Mouse (Mus musculus): ENCODE measurements at regions not wholly inside any gene's neighbourhood (a gene's known extent, or its start where the extent isn't known, plus 50 kb on each side); places are given as distances from the start of the nearest gene placed in this dataset.

DNA sequence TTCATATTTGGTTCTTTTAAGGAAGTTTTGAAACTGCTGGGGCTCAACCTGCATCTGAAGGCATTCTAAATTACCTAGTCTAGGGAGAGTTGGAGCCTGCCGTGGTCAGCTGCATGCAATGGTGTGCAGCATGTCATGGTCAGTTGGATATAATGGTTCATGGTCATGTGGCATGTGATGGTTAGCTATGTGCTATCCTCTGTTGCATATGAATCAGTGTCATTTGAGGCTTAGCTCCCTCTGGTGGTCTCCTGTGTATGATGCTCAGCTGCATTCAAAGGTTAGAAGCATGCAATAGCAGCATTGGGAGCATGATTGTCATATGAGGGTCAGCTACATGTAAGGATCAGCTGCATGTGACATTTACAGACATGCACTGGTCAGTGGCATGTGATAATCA is 1894.0 kb upstream of the Lrrc6 start:
- peak; percentile 56; the same call in 1 of the 2 replicates for ATAC-seq (ENCODE audit: extremely low read depth, insufficient number of reproducible peaks, low FRiP score, poor library complexity, severe bottlenecking)

GRCm38 (mm10) chr15:68394157-68394556 is 1893.4 kb upstream of the Lrrc6 start:
- ATAC-seq (ENCODE audit: extremely low read depth, insufficient number of reproducible peaks, low FRiP score, poor library complexity, severe bottlenecking): no peak

DNA sequence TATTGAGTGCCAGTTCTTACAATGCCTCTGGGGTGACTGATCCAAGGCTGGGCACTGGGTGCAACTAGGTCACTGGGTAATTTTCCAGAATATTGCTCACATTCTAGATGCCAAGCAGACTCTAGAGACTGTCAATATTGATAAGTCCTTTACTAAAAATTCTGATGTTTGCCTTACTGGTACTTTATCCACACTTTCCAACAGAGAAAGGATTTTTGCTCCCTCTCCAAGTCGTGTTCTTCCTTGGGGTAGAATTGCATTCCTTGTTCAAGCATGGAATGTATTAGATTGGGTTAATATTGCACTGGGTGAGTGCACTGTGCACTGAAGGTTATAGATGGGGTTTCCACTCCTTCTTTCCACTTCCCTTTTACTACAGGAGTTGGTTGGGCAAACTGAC is 1891.0 kb upstream of the Lrrc6 start:
- ATAC-seq (ENCODE audit: extremely low read depth, insufficient number of reproducible peaks, low FRiP score, poor library complexity, severe bottlenecking): no peak

- ATAC-seq (ENCODE audit: extremely low read depth, insufficient number of reproducible peaks, low FRiP score, poor library complexity, severe bottlenecking): no peak
Measured at GRCm38 (mm10) chr15:68389855-68390254, 1889.1 kb upstream of the Lrrc6 start.

- ATAC-seq (ENCODE audit: extremely low read depth, insufficient number of reproducible peaks, low FRiP score, poor library complexity, severe bottlenecking): no peak
Measured at GRCm38 (mm10) chr15:68387349-68388065, 1886.8 kb upstream of the Lrrc6 start.

DNA sequence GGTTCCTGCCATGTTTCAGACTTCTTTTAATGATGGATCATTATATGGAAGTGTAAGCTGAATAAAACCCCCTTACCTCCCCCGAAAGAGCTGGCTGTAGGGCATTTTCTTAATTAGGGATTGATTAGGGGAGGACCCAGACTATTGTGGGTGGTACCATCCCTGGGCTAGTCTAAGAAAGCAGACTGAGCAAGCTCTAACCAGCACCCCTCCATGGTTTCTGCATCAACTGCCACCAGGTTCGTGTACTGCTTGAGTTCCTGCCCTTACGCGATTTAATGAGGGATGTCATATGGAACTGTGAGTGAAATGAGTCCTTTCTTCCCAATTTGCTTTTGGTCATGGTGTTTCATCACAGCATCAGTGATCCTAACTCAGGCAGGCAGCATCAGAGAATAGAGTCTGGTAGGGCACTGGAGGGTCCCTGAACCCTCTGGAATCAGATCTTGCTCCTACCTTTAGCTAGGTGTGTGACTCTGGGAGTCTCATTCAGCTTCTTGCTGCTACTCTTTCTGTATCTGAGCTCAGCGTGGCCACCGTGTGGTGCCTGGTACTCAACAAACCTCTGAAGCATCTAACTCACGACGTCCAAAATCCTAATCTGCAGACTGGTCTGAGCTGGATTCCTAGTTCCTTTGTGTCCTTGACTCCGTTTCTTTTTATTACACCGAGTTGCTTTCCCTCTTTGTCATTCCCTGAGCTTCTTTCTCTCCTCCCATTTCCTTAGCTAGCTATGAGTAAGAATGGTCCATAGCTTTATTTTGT is 1884.0 kb upstream of the Lrrc6 start:
- no peak for ATAC-seq (ENCODE audit: extremely low read depth, insufficient number of reproducible peaks, low FRiP score, poor library complexity, severe bottlenecking)

GRCm38 (mm10) chr15:68375166-68375565 is 1874.5 kb upstream of the Lrrc6 start:
- ATAC-seq (ENCODE audit: extremely low read depth, insufficient number of reproducible peaks, low FRiP score, poor library complexity, severe bottlenecking): no peak

- no peak for ATAC-seq (ENCODE audit: extremely low read depth, insufficient number of reproducible peaks, low FRiP score, poor library complexity, severe bottlenecking)
Measured at GRCm38 (mm10) chr15:68366816-68367215, 1866.1 kb upstream of the Lrrc6 start.

DNA sequence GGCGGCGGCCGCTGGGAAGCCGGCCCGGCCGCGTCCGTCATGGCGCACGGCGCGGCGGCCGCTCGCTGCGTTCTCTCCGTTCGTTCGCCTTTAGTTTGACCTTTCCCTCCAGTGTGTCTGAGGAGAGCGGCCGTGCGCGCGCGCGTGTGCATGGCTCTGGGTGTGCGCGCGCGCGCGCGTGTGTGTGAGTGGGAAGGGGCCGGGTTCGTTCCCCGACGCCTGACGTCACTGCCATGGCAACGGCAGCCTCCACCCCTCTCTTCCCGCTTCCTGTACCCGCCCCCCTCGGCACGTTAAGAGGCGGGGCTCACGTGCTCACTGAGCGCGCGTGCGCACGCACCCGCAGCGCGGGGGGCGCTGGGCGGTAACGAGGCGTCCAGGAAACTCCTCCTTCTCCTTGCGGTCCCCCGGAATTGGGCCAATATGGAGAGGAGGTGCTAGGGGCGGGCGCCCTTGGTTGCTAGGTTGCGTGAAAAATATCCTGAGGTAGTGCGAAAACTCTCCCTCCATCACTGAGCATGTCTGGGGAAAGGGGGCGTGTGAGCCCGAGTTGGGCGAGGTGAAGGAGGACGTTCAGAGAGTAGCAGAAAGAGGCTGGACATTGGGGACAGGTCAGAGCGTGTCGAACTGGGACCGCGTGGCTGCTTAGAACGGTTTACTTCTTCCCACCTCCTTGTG is 1862.5 kb upstream of the Lrrc6 start:
- peak; percentile 93 for ATAC-seq (ENCODE audit: extremely low read depth, insufficient number of reproducible peaks, low FRiP score, poor library complexity, severe bottlenecking)

GRCm38 (mm10) chr15:68362081-68363057 is 1861.7 kb upstream of the Lrrc6 start:
- ATAC-seq (ENCODE audit: extremely low read depth, insufficient number of reproducible peaks, low FRiP score, poor library complexity, severe bottlenecking): no peak

DNA sequence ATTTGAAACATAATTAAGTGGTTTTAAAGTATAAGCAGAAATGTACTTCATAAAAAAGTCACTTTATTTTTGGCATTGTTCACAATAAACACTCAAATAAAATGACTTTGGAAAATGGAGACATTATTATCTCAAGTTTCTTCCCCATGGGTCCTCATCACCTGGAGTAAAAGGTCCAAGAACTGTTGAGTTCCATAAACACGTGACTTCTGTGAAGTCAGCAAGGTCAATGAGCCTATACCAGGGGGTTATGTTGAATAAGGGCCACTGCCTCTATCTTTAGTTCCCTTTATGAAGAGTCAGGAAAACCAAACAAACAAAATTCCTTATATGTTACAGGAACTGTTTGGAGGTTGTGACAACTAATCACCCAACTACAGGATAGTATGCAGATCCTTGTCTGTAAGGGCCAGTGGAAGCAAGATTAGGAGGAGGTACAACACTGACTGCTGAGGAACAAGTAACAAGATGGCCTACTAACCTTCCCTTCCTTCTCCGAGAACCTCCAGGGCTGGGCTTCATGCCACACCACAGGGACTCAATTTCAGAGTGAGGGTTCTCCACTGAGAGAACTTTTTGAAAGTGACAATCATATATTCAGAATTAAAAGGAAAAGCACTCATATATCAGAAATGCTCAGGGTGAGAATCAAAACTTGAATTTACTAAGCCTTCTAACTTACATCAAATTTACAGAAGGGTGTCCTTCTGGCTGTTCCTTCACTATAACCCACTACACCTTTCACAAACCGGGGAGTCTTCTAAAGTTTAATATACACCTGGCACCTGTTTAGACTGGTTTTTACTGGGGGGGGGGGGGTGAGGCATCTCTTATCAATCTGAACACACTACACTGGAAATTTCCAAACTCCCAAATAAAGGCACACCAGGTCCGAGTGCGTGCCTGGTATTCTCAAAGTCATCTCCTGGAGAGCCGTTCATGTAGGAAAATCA is 1860.5 kb upstream of the Lrrc6 start:
- no peak for ATAC-seq (ENCODE audit: extremely low read depth, insufficient number of reproducible peaks, low FRiP score, poor library complexity, severe bottlenecking)

DNA sequence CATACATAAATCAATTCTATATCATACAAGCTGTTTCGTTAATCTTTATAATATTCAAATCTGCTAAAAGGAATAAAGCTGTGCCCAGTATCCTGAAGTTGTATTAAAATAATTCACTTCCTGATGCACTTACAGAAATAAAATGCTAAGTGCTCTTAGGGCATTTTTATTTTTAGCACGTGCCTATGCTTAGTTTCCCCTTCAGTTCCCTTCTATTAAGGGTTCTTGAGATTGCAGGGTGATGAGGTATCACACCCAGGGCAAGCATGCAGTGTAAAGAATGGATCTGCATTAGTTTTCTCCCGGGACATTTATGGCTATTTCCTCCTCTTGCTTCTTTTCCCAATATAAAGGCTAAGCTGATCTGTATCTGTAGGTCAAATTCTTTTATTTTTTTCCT is 1858.8 kb upstream of the Lrrc6 start:
- ATAC-seq (ENCODE audit: extremely low read depth, insufficient number of reproducible peaks, low FRiP score, poor library complexity, severe bottlenecking): no peak

DNA sequence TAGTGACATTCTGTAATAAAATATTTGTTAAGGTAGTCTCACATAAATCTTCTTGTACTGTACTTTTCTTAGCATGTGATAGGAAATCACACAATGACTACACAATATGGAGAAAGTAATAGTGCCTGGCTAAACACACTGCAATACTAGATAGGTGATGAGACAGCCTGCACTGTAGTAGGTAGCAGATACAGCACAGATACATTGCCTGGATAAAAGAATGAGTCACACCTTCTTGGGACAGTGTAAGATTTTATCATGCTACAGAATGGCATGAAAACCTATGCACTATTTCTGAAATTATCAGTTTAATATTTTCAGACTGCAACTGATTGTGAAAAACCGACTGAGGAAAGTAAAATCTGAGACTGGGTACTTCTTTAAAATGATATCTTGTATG is 1855.2 kb upstream of the Lrrc6 start:
- no peak for ATAC-seq (ENCODE audit: extremely low read depth, insufficient number of reproducible peaks, low FRiP score, poor library complexity, severe bottlenecking)

GRCm38 (mm10) chr15:68344652-68345051 is 1843.9 kb upstream of the Lrrc6 start:
- ATAC-seq (ENCODE audit: extremely low read depth, insufficient number of reproducible peaks, low FRiP score, poor library complexity, severe bottlenecking): no peak

GRCm38 (mm10) chr15:68342542-68342941 is 1841.8 kb upstream of the Lrrc6 start:
- ATAC-seq (ENCODE audit: extremely low read depth, insufficient number of reproducible peaks, low FRiP score, poor library complexity, severe bottlenecking): no peak

- no peak for ATAC-seq (ENCODE audit: extremely low read depth, insufficient number of reproducible peaks, low FRiP score, poor library complexity, severe bottlenecking)
Measured at GRCm38 (mm10) chr15:68341056-68341455, 1840.3 kb upstream of the Lrrc6 start.

DNA sequence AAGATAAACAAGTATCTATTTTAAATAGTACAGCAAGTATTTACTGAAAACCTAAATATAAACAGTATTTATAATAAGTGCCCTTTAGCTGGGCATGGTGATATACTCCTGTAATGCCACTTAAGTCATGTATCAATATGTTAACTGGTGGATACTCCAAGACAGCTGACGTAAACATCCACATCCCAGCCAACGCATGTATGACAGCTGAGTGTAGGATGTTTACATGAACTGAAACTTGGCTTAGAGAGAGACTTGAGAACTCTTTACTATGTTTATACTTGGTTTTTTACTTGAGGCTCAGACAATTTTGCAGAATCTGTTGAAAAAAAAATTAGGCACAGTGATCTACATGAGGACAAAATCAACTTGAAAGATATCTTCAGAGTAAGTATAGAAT is 1836.6 kb upstream of the Lrrc6 start:
- ATAC-seq (ENCODE audit: extremely low read depth, insufficient number of reproducible peaks, low FRiP score, poor library complexity, severe bottlenecking): no peak

GRCm38 (mm10) chr15:68335837-68336236 is 1835.1 kb upstream of the Lrrc6 start:
- no peak for ATAC-seq (ENCODE audit: extremely low read depth, insufficient number of reproducible peaks, low FRiP score, poor library complexity, severe bottlenecking)
